Mouse (Mus musculus) CD8-positive naive resting alpha-beta T cell, adult 2 months (primary cell): ENCODE measurements around the gene Cttnbp2.

Source experiments
- DNase-seq, 2 experiments: peaks; one replicate each; pipeline ENCODE4 v3.0.0; 2022; ENCODE audit warnings: low read depth in 2 of 2, low spot score in 2 of 2

The Cttnbp2 gene

DNA sequence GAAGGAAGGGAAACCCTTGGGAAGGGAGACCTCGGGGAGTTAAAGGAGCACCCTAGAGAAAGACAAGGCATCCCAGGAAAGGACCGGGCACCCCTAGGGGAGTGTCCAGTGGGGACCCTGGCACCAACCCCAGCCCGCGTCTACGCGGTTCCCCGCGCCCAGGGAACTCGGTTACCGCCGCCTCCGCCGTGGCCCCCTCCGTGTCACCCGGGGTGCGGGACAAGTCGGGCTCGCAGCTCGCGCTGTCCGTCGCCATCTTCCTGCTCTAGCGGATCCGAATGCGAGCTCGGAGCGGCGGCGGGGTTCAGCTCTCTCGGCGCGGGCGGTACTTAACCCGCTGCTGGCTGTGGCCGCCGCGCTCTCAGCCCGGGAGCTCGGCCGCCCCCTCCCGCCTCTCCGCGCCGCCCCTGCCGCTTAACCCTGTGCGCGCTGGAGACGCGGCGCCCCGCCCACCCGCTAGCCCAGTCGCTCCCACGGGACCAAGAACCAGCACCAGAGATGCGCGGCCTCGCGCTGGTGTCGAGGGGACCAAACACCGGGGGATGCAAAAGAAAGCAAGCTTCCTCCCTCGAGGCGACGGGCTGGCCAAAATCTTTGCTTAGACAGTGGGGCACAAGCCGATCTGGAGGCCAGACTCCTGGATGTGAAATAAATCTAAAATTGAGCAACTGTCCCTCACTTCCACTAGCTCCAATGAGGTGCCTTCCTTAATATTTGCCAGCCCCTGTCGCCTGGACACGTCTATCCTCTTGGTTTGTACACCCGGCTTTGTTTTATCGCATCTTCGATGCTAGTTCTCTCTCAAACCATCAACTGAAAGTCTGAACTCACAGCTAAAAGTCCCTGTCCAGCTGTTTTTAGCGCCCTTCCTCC lies at the start of gene Cttnbp2:
Cttnbp2 (minus strand) TSS at position 364 of the 873 bp plus-strand sequence.
- no peak for DNase-seq

DNA sequence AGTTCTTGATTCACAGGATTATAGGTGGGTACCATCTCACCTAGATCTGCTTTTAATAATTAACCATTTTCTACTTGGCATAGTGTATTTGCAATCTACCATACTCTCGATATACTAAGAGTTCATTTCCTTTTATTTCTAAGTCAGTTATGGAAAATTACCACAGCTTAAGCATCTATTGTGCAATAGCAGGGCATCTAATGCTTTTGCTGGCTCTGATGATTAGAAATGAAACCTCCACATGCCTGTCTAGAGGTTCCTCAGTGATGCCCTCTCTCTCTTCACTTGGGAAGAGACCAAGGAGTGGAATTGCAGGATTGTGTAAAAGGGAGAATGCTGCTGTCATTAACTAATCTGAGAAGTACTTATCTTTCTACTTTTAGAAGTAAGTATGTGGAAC lies 44.4 kb upstream of the Cttnbp2 start:
- DNase-seq: no peak

DNA sequence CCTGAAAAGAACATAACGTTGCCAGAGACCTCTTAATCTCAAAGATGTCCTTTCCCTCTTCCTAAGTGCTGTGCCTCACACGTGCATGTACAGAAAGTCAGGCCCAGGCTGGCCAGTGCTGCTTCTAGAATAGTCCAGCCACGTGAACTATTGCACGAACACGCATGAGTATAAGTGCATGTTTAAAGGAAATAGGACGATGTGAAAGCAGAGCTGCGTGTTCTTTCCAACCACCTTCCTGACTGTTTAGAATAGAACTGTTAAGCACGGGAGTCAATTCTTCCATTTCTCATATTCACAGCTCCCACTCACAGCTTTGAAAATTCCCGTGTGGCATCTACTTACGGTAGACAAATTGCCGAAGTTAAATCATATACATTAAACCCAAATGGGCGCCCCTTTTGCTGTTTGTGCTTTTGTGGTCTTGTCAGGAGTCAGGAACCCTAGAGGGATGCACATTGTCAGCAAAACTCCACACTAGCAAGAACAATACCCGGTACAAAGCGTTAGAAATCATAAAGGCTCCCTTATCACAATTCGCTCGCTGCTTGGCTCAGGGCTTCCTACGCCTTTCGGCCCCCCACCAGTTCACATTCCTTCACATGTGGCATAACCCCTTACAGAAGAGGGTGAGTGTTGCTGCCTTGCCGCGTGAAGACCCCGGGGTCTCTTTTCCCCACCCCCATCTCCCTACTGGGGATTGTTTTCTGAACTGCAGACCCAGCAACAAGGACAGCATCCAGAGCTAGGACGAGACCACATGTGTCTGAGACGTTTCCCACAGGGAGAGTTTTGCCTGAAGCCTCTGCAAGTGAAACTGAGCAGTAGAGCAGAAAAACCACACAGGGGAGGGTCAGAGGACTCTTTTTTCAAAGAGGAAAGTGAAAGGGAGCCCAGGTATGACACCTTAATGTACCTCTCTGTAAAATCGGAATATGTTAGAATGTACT lies 33.1 kb upstream of the Cttnbp2 start:
- DNase-seq: no peak

DNA sequence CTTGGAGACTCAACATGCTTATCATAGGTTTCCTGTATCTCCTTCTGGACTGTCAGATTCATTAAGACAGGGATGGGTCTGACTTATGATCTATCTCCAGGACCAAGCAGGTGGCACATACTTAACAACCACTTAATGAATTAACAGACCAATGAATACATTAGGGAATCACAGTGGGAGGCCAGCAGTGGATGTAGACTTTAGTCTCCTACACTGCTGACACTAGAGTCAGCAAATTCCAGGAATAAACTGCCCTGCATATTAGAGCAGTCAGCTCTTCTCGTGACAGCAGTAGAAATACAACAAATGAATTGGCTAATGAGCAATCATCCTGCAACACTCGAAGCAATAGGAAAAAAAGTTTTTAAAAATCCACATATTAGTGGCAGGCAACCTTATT lies 29.2 kb upstream of the Cttnbp2 start:
- DNase-seq: no peak

DNA sequence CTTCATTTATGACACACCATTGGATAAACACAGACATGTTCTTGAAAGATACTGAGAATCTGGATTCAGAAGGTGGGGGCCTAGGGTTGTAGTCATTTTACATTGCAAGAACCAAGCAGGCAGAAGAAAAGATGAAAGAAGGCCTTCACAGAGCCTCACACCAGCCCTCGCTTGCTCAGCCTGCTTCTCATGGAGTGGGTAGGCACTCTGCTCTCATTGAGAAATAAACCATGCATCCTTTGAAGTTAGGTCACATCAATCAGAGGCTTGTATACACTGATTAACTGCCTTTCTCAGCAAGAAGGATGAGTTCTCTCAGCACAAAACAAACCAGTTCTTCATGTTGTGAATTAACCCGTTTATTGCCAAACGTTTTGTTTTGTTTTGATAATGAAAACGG lies 25.8 kb upstream of the Cttnbp2 start:
- no peak for DNase-seq

DNA sequence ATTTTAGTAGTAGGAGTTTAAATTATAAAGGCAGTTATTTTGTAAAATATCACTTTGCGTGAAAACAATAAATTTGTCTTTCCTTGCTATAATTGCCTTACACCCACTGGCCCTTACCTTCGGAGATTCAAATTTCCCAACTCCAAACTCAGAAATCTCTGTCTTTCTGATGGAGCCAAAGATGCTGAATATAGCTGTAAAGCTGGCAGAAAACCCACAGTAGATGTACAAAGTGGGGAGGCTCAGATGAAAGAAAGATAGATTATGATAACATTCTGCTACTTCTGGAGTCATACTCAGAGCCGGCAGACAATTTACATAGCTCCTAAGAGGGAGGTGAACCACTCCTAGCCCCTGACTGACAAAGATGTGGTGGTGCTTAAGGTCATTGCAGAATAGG lies 15.8 kb upstream of the Cttnbp2 start:
- no peak for DNase-seq

DNA sequence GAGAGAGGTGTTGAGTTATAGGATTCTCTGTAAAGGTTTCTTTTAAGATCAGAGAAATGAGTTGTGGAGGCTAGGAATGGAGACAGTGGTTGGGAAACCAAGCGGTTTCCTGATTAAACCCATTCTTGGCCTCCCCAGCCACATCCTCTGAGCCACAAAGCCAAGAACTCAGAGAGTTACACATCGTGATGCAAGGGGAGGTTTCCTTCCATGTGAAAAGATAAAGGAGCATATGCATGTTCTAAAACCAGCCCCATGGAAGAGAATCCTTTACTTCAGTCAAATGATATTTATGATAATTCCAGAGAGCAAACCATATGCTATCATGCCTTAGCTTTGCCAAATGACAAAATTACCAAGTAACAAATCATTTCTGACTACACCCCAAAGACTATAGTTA lies 3.0 kb upstream of the Cttnbp2 start:
- no peak for DNase-seq

DNA sequence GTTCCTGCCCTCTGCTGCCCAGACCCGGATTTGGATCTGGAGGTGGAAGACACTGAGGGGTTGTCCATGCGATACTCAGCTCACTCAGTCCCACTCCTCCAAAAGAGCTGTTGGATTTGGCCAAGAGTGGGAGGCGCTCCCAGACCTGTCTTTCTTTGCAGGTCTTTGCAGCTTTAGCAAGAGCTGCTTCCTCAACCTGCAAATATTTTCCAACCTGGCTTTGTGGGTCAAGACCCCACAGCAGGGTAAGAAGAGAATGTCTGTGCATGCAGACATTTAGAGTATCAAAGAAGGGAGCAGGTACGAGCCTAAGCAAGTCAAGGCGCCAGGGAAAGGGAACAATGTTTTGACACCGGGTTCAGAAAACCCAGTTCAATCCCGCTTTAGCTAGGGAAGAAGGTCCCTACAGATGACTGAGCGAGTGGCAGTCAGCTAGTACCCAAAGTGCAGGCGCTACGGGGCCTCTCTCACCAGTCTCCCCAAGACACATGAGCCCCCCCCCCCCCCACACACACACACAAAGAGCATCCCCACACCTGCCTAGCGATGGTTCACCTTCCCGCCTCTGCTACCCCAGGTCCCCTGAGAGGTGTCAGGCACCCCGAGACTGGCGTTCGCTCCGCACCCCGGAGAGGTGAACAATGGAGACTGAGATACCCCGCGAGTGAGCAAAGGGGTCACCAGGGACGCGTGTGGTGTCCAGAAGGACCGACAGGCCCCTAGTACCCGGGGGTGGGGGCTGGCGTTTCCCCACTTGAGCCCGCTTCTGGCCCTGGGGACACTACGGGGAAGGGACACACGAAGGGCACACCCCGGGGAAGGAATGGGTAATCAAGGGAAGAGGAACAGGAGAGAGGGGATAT lies 801 bp downstream of the Cttnbp2 start:
- no peak for DNase-seq

DNA sequence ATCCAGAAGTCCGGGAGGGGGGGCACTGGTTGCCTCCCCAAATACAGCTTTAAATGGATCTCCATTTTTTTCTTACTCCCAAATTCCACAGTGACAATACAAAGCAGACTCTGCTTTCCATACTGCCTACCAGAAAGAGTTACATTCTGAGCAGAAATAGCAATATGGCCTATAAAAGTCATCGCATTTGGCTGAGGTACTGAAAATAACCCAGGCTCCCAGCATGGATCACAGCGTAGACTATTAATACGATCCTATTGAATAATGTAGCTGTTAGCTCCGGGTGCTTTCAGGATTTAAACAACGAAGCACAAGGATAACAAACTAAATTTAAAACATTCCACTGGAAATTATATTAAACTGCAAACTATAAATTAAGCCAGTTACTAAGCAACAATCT lies 2.8 kb downstream of the Cttnbp2 start:
- DNase-seq: no peak

DNA sequence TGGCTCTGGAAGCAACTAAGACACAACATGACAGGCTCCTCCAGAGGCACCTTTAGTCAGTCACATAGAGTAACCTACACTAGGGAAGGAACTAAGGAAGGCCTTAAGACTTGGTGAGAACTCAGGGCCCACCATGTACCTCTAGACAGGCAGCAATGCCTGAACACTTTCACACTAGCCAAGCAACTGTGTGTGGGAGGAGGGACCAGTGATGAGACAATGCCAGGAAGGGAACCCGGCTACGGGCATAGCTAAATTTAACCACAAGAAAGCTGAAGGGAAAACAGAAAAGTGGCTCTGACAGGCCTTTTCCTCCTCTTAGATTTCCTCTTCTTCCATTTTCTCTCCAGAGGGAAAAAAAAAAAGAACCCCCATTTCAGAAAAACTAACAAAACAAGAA lies 6.6 kb downstream of the Cttnbp2 start:
- no peak for DNase-seq

DNA sequence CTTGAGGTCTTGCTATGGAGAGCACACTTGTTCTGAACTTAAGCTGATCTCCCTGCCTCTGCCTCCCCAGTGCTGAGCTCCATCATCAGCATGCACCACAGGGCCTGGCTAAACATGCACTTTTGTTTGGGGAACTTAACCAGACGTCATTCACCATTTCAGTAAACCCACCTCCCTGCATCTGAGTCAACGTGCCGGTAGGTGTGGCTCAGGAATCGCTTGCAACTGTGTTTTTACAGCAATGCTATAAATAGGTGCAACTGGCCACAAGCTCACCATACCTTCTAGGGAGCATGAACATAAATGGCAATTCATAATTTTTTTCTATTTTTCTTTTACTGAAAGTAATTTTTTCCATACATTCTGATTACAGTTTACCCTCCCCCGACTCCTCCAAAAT lies 14.8 kb downstream of the Cttnbp2 start:
- no peak for DNase-seq

DNA sequence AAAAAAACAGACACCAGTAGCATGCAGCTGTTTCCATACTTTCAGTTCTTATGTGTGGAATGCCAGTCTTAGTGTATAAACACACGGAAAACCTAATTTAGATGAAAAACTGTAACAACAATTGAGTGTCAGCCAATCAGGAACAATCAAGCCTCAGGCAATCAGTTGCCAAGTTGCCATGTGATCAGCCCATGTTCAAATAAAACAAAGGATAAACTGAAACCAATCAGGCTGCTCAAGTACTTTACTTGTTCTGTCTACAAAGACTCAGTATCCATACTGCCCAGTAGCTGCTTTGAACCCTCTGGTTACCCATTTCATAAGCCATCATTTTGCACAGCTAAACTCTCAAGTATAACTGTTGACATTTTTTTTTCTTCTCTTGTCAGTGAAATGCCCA lies 21.7 kb downstream of the Cttnbp2 start:
- no peak for DNase-seq

DNA sequence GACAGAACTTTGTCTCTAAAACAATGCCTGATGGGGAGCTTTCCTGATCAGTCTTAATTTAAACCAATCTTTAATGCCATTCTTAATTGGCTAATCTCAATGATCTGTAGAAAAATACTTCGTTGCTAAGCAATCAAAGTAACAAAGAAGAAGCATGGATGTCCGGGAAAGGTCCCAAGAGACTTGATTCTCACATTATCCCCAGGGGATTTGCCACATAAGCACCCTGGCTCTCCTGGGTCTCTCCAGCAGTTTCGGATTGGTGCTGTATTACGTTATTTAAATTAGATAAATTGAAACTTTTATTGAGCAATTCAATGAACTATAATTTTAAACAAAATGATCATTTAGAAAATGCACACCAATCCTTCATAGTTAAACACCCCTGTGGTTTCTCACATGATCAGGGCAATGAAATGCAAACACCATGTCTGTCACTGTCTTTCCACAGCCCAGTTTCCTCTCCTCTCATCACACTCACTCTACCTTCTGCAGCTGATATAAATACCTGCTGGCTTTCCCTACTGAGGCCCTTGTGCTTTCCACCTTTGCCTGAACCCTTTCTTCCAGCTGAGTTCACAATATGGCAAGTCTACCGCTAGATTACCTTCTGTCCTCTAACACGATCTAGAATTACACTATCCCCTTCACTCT lies 22.3 kb downstream of the Cttnbp2 start:
- no peak for DNase-seq

DNA sequence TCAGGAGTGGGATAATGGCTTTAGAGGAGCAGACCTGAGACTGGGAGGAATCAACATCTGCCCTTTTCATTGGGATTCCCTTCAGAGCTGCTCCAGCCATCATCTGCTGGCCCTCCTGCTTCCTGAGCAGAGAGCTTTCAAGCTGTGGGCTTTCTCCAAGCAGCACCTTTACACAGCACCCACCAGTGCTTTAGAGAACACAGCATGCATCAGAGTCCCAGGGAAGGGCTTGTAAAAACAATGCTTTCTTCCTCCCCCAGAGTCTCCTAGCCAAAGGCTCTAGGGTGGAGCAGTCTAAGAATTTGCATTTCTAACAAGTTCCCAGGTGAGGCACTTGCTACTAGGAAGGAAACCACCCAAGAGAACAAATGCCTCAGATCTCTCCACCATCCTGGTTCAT lies 29.6 kb downstream of the Cttnbp2 start:
- no peak for DNase-seq

DNA sequence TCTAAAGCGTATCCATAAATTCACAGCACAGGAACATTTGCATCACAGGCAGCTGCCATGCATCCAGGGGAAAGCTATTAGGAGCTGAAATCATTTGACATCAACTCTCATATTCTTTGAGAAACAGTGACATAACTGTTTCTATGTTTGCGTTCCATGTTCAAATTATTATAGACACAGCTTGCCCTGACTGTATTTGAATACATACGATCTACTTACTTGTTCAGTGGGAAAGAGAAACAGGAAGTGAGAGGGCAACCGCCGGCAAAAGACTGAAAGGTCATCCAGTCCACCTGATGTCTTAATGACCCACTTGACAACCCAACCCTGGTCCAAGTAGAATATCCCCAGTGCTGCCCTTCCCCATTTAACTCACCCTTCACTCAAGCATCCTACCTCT lies 30.6 kb downstream of the Cttnbp2 start:
- no peak for DNase-seq

DNA sequence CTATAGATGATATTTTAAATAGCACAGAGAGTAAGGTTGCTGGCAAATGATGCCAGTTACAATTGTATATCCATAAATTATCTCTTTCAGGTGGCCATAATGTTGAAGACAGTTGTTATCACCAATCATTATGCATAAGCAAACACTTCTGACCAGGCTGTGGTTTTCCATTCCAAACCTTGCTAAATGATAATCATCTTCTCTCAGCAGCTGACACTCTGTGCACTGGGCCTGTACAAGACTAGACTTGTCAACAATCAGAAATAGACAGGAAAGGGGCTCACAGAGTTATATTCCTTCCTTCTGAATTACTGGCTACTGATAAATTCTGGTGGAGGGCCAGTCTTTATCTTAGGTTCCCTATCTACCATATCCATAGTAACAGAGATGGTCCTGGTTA lies 32.1 kb downstream of the Cttnbp2 start:
- no peak for DNase-seq

DNA sequence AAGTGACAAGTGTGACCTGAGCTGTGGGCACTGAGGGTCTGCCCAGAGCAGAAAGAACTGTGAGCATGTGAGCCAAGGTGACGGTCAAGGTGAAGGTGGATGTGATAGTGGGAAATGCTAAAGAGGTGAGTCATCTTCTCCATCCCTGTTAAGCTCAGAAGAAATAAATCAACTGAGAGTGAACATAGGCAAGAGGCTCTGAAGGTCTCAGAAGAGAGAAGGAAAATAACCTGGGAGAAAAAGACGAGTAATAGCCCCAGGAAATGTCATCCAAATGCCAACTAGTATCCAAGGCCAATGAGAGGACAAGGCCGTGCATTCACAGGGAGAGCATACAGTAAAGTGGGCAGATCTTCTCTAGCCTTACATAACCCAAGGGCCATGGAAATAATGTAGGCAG lies 32.9 kb downstream of the Cttnbp2 start:
- DNase-seq: no peak

DNA sequence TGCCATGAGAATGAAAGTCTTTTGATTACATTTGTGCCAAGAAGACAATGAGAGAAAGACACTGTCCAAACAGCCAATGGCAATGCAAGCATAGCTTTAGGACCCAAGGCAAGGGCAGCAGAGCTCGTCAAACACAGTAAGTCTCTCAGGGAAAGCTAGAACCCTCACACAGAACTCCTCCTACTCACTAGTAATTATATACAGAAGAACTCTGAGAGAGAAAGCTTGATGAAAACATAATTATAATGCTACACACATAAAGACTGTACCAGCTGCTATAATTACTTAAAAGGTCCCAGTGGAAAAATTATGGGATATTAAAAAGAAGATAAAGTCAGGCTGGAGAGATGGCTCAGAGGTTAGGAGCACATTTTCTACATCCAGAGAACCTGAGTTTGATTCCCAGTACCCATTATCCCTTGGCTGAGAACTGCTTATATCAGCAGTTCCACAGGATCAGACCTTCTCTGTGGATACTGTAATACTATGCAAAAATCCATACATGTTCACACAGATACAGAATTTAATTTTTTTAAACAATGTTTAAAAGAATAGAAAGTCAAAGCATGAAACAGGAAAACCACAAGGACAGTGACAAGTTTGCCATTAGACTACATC lies 37.2 kb downstream of the Cttnbp2 start:
- DNase-seq: no peak

DNA sequence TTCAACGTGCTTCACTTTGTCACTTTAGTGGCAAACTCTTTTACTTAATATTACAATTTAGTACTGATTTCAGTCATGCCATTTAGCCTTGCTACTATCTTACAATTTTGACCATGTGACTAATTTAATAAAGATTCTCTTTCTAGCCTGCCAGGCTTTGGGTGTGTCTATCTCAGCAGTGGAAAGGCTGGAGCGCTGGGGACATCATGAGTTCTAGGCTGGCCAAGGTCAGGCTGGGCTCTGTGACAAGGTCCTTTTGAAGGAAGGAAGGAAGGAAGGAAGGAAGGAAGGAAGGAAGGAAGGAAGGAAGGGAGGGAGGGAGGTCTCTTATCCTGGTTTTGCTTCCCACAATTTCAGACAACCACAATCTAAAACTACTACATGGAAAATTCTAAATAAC lies 39.7 kb downstream of the Cttnbp2 start:
- DNase-seq: no peak

DNA sequence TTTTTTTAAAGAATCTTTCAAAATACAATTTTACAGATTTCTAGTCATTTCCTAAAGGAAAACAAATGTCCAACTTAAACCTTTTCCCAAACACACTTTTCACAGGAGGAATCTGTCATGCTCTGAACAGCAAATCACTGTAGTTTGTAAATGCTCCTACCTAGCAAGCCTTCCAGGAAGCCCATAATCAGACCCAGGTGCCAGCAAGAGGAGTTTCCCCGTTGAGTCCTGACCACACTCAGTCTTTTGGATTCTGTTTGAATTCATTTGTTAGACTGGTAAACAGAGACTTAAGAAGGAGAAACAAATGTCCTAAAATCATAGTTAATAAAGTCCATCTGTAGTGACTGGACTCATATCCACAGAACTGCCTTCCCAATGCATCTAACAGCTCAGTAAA lies 40.1 kb downstream of the Cttnbp2 start:
- DNase-seq: no peak
